Mouse (Mus musculus) E14TG2a.4 (cell line): ENCODE data around the gene AC124108.1.

ENCODE experiments used
- CTCF ChIP-seq: conservative IDR thresholded peaks from 2 replicates; pipeline ENCODE4 v1.5.1; 2014; ENCODE audit warnings: low read length
- POU5F1 ChIP-seq: IDR thresholded peaks from 2 replicates; pipeline ENCODE4 v1.6.1; 2014; ENCODE audit warnings: low read length, borderline replicate concordance

DNA sequence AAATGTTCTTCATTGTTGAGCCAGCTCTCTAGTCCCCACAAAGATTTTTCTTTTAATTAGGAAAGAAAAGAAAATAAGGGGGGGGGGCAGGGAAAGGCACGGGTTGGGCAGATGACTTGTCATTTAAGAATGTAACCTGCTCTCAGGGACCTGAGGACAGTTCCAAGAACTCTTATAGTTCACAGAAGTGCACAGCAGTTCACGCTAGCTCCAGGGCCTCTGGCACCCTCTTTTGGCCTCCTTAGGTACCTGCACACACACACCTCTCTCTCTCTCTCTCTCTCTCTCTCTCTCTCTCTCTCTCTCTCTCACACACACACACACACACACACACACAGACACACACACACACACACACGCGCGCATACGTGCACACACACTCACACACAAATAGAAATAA lies 63.2 kb downstream of the AC124108.1 start:
- peak; percentile 28 for TF ChIP-seq CTCF
- TF ChIP-seq POU5F1 = no peak
